Mouse (Mus musculus) liver, adult (tissue): ENCODE measurements around the gene Etv6.

Experiments
- GATA4 ChIP-seq: IDR thresholded peaks from 2 replicates; pipeline ENCODE4 v1.6.1; 2014; ENCODE audit warnings: mild to moderate bottlenecking, low read length; ENCODE audit not compliant: insufficient replicate concordance

The Etv6 gene

GRCm38 (mm10) chr6:134038881-134039280, 3.4 kb downstream of the Etv6 start:
- TF ChIP-seq GATA4: no peak

GRCm38 (mm10) chr6:134039351-134039750, 3.9 kb downstream of the Etv6 start:
- TF ChIP-seq GATA4: no peak

- no peak for TF ChIP-seq GATA4
Measured at GRCm38 (mm10) chr6:134040312-134040711, 4.8 kb downstream of the Etv6 start.

GRCm38 (mm10) chr6:134041286-134041685, 5.8 kb downstream of the Etv6 start:
- TF ChIP-seq GATA4: no peak

GRCm38 (mm10) chr6:134041916-134042315, 6.4 kb downstream of the Etv6 start:
- no peak for TF ChIP-seq GATA4

- no peak for TF ChIP-seq GATA4
Measured at GRCm38 (mm10) chr6:134043545-134043944, 8.0 kb downstream of the Etv6 start.

GRCm38 (mm10) chr6:134045092-134045868, 9.8 kb downstream of the Etv6 start:
- no peak for TF ChIP-seq GATA4

GRCm38 (mm10) chr6:134046136-134046535, 10.6 kb downstream of the Etv6 start:
- no peak for TF ChIP-seq GATA4

- no peak for TF ChIP-seq GATA4
Measured at GRCm38 (mm10) chr6:134047249-134047648, 11.7 kb downstream of the Etv6 start.

GRCm38 (mm10) chr6:134047974-134048373, 12.5 kb downstream of the Etv6 start:
- TF ChIP-seq GATA4: no peak

- no peak for TF ChIP-seq GATA4
Measured at GRCm38 (mm10) chr6:134048965-134049364, 13.5 kb downstream of the Etv6 start.

- no peak for TF ChIP-seq GATA4
Measured at GRCm38 (mm10) chr6:134050466-134050865, 15.0 kb downstream of the Etv6 start.

GRCm38 (mm10) chr6:134051950-134052349, 16.4 kb downstream of the Etv6 start:
- TF ChIP-seq GATA4: no peak

- no peak for TF ChIP-seq GATA4
Measured at GRCm38 (mm10) chr6:134053146-134053545, 17.6 kb downstream of the Etv6 start.

- no peak for TF ChIP-seq GATA4
Measured at GRCm38 (mm10) chr6:134053566-134053965, 18.1 kb downstream of the Etv6 start.

GRCm38 (mm10) chr6:134055588-134055987, 20.1 kb downstream of the Etv6 start:
- no peak for TF ChIP-seq GATA4

GRCm38 (mm10) chr6:134058451-134058850, 23.0 kb downstream of the Etv6 start:
- TF ChIP-seq GATA4: no peak
